Mouse (Mus musculus) mature B cell (primary cell): ENCODE data around the gene Sorbs1.

Source experiments
- in situ Hi-C: fragments of 300-500 bp; cut with MboI; formaldehyde crosslinking; loops from 2 replicates; pipeline ENCODE4 v1.14.3; 2019

Sorbs1 gene

GRCm38 (mm10) chr19:40478161-40478575 is 35.4 kb downstream of the Sorbs1 start:
- in situ Hi-C loops: no loop called here

DNA sequence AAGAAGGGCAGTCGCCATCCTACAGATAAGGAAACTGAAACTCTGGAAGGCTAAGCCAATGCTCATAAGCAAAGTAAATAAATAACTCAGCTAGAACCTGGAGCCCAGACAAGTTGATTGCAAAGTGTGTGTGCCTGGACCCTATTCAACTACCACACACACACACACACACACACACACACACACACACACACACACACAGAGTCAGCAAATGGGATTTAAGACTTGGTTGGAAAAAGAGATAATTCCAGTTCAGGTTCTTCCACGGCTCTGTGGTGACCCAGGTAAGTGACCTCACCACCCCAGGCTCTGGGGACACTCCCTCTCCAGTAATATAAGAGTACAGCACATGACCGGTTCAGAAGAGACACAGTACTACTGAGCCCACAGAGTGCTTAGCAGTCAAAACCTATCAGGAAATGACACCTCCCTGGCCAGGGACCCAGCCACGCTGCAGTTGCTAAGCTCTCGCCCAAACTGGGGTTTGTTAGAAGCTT is 36.1 kb downstream of the Sorbs1 start:
- in situ Hi-C loops: no loop called here

GRCm38 (mm10) chr19:40476491-40476890 is 37.1 kb downstream of the Sorbs1 start:
- in situ Hi-C loops: no loop called here

- in situ Hi-C loops: no loop called here
Observed at GRCm38 (mm10) chr19:40471526-40472245, 41.9 kb downstream of the Sorbs1 start.

GRCm38 (mm10) chr19:40469792-40470191 is 43.8 kb downstream of the Sorbs1 start:
- in situ Hi-C loops: no loop called here

DNA sequence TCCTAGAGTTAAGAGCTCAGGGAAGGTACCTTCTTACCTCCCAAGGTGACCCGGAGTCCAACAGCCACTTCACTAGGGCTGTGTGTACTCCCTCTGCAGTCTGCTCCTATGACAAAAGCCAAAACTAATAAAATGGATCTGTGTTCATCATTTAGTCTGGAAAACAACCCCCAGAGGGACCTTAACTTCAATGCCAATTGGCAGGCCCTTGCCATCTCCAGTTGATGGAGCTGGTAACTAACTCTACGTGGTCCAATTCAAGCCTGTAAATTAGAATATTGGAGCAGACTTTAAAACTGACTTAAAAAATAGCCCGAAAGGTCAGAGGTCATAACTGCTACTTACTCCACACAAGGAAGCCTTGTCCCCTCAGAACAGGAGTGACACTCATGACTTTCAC is 45.3 kb downstream of the Sorbs1 start:
- in situ Hi-C loops: no loop called here

DNA sequence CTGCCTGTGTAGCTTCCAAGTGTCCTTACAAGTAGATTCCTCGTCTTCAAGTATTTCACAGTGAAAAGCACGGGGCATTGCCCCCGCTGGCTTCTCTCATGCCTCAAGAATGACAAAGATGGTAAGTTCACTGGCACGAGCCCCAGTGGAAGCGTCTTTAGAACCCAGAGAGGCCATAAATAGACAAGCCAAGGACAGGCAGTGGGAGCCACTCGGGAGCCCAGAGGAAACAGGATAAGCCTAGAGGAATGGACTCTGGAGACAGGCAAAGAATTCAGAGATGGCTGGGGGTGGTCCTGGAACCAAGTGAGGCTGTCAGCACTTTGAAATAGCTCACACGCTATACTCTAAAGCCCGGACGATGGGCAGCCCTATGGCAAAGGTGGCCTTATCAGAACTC is 45.8 kb downstream of the Sorbs1 start:
- in situ Hi-C loops: no loop called here

DNA sequence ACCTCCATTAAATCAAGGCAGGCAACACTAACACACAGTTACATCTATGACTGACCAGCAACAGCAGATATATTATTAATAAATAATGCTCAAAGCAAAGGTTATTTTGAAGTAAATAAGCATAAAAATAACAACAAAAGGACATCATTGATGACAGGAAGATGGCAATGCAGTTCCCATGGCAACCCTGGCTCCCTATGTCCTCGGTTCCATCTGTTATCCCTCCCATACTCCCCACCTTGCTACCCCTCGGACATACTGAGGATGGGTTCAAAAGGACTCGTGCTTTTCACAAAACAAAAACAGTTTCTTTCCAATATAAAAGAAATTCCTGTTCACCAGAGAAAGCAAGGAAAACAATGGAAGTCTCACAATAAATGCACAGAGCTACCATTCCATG is 48.2 kb downstream of the Sorbs1 start:
- in situ Hi-C loops: no loop called here

DNA sequence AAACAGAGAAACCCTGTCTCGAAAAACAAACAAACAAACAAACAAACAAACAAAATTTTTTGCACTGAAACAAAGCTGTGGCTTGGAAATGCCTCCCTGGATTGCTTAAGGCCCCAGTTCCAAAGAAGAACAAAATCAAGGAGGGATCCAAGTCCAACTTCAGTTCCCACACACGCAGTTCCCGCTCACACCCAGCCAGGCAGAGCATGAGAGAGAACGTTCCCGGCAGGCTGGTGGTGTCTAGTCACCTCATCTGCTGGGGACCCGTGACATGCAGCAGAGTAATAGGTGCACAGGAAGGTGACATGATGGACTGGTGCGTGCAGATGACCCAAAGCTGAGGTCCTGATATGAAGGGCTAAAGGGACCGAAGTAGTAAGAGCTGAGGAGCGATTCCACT is 49.2 kb downstream of the Sorbs1 start:
- in situ Hi-C loops: no loop called here

- in situ Hi-C loops: no loop called here
Observed at GRCm38 (mm10) chr19:40462892-40463291, 50.7 kb downstream of the Sorbs1 start.

GRCm38 (mm10) chr19:40462481-40462880 is 51.1 kb downstream of the Sorbs1 start:
- in situ Hi-C loops: no loop called here

DNA sequence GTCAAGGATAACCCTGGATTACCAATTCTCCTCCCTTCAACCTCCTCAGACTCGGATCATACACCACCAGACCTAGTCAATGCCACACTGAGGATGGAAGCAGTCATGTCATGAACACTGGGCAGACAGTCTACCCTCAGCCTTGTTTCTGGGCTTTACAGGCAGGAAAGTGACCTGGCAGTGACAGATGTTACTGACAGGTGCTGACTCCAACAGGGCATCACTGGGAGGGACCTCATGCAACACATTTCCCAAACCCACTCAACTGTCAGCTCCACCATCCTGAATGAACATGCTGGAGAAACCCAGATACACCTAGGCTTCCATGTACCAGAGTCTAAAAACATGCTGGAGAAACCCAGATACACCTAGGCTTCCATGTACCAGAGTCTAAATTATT is 51.9 kb downstream of the Sorbs1 start:
- in situ Hi-C loops: no loop called here

DNA sequence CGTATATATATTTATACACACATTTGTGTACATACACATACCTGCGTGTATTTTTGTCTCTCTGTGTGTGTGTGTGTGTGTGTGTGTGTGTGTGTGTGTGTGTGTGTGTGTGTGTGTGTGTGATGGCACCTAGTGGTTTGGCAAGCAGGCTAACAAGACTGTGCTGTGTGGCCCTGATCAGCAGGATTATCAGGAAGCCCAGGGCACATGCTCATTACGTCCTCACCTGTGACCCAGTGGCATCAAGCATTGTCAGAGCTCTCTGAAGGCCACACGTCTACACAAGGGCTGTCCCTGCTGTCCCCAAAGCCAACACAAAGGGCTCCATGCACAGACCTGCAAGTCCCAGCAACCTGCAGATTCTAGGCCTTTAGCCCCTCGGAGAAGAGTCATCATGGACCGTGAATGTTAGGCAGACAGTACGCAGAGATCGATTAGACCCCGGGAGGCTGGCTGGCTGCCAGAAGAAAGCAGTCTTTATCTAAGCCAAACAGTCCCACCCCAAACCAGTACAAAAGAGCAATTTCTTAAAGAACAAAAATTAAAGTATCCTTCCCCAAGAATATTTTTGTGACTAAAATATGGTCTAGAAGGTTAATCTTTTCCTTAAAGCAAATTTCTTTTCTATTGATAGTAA is 52.6 kb downstream of the Sorbs1 start:
- in situ Hi-C loops: no loop called here

- in situ Hi-C loops: no loop called here
Observed at GRCm38 (mm10) chr19:40459338-40459737, 54.2 kb downstream of the Sorbs1 start.

DNA sequence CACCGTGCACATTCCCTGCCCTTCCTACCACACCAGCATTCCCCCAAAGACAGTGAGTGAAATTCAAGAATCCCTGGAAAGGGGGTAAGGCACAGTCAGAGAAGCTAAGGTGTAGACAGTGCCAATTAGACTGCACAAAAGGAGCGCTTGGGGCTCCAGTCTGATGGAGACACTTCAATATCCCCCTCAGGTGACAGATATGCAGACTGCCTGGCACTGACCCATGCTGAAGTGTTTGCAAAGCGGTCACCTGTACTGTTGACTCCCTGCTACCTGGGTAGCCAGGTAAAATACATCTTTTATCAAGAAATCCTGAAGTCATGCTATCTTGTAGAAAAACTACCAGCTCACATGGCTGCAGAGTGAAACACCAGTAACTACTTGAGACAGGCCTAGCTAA is 54.8 kb downstream of the Sorbs1 start:
- in situ Hi-C loops: no loop called here

DNA sequence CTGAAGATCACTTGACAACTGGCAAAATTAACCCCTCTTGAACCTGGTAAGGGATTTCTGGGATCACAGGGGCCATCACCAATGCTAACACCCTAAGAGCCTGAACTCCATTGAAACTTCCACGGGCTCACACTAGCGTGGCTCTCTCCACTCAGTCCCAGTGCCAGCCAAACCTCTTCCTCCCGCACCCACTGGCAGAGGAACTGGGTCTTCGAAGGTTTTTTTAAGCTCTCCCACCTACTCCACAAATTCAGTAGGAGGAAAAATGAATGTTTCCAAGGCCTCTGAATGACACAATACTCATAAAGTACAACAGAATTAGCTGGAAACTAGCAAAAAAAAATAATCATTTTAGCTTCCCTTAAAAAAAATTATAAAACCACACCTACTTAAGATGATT is 58.3 kb downstream of the Sorbs1 start:
- in situ Hi-C loops: no loop called here

- in situ Hi-C loops: no loop called here
Observed at GRCm38 (mm10) chr19:40454096-40454495, 59.5 kb downstream of the Sorbs1 start.

DNA sequence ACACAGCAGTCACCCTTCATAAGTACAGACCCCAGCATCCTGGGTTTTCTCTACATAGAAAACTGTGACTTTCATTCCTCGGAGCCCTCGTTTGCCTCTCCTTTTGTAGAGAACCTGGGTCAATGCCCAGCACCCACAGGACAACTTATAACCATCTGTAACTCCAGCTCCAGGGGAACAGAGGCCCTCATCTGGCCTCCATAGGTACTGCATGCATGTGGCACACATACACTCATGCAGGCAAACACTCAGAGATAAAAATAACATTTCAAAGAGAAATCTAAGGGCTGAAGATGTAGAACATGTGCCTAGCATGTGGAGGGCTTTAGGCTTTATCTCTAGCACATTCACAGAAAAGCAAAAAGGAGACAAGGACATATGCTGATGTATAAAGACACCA is 61.4 kb downstream of the Sorbs1 start:
- in situ Hi-C loops: no loop called here

GRCm38 (mm10) chr19:40451307-40451706 is 62.3 kb downstream of the Sorbs1 start:
- in situ Hi-C loops: no loop called here

DNA sequence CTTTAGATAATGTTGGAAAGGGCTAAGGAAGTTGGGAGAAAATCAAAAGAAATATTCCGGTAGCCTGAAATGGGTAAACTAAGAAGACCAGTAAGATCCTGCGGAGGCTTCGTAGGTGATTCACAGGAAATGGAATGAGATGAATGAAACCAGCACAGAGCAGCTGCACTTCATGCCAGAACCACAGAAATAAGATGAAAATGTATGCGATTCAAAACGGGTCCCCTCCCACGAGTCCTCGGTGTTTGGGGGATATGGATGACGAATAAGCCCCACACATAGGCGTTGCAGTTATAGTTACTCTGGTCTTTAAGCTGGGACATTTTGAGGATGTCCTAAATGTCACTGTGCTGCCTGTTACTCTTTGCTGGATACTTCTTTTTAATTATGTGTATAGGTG is 67.1 kb downstream of the Sorbs1 start:
- in situ Hi-C loops: no loop called here

DNA sequence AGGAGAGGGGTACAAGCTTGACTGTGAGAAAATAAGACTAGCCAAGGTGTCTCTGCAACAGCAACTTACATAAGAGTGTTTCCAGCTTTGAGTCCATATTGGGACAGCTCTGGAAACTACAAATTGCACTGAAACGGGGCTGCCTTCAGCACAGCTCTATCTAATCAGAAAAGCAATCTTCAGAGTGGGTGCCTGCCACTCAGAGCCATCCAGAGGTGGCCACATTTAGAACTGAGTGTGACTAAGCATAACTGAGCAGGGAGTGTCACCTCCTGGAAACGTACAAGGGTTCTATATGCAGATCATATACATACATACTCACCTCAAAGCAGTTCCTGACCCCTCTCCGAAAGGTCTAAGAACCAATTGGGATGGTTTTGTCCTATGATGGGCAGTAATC is 71.2 kb downstream of the Sorbs1 start:
- in situ Hi-C loops: no loop called here

GRCm38 (mm10) chr19:40440951-40441350 is 72.6 kb downstream of the Sorbs1 start:
- in situ Hi-C loops: no loop called here

- in situ Hi-C loops: no loop called here
Observed at GRCm38 (mm10) chr19:40438907-40439306, 74.7 kb downstream of the Sorbs1 start.

DNA sequence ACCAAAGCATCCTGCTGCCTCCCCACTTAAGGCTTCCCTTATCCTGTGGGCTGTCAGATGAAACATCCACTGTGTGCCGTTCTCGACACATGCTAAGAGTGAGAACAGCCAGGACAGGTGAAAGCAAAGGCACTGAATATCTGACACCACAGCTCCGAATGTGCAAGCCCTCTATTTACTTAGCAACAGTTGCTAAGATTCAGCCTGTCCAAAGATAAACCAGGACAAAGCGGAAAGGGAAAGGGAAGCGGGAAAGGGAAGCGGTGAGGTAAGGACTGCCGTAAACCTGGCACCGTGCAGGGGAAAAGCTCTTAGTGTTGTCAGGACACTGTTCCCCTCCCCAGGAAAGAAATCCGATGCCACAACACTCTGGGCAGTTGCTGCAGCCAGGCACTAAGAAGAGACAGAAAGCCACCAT is 75.9 kb downstream of the Sorbs1 start:
- in situ Hi-C loops: no loop called here
